Mouse (Mus musculus): Measurements from ENCODE around the gene Apoe. TPM values are rescaled to one million over a fixed set of nuclear protein-coding genes. Genes with fewer than 3 reads are reported as not detected.
"Not testable (repeated sequence)": the region's sequence is repeated elsewhere in the genome, so short reads cannot be mapped to it uniquely, and the experiment has no call there.

Apoe gene
- polyA plus RNA-seq, 1 experiment from 2014 or later = 4,229 TPM

GRCm38 (mm10) chr7:19691434-19691833 lies 7.6 kb downstream of the Apoe start:
- H3K4me2 ChIP-seq (ENCODE audit: low read depth, low read length) = peak overlapping the region; percentile 36
- peaks cover 28% of the 10 kb centered on the region for H3K4me1 ChIP-seq (ENCODE audit: control insufficient read depth, low read depth, low read length)
- no peak for ATAC-seq (ENCODE audit: low read depth)
- H3K36me3 ChIP-seq (ENCODE audit: control insufficient read depth, insufficient read depth) = peaks cover 4% of the 10 kb centered on the region; the same call in 1 of the 2 replicates
- 64% methylated on average over 6 of the region's 6 CpGs for WGBS (ENCODE audit: insufficient replicate concordance)
- H3K4me3 ChIP-seq (ENCODE audit: low read depth, low read length) = peak overlapping the region; percentile 35
- H3K27me3 ChIP-seq (ENCODE audit: control insufficient read depth, insufficient read depth, low read depth, low read length) = no peaks in the 10 kb centered on the region
- 0 out of 2 replicates have a peak overlapping the region, but pooled peaks have one; percentile 22 for H3K9ac ChIP-seq (ENCODE audit: low read depth, low read length)
- no peaks in the 10 kb centered on the region for H3K9me3 ChIP-seq (replicated peaks; ENCODE audit: control insufficient read depth, low read length)
- peak overlapping the region; percentile 59 for H3K27ac ChIP-seq (ENCODE audit: low read length)

- Histone ChIP-seq H3K4me3 (ENCODE audit: low read depth, low read length) (no peak overlapping the region; the same call in 1 of the 2 replicates), H3K4me1 (ENCODE audit: control insufficient read depth, low read depth, low read length) (peaks cover 23% of the 10 kb centered on the region), H3K9me3 (replicated peaks; ENCODE audit: control insufficient read depth, low read length) (no peaks in the 10 kb centered on the region), H3K36me3 (ENCODE audit: control insufficient read depth, insufficient read depth) (no peaks in the 10 kb centered on the region), H3K27ac (ENCODE audit: low read length) (0 out of 2 replicates have a peak overlapping the region, but pooled peaks have one; percentile 15), H3K27me3 (ENCODE audit: control insufficient read depth, insufficient read depth, low read depth, low read length) (no peaks in the 10 kb centered on the region), H3K4me2 (ENCODE audit: low read depth, low read length) (peak overlapping the region; percentile 36), H3K9ac (ENCODE audit: low read depth, low read length) (no peak overlapping the region)
- no peak for ATAC-seq (ENCODE audit: low read depth)
- 59% methylated on average over 4 of the region's 4 CpGs for WGBS (ENCODE audit: insufficient replicate concordance)
Observed at GRCm38 (mm10) chr7:19690845-19691244, 8.1 kb downstream of the Apoe start.

DNA sequence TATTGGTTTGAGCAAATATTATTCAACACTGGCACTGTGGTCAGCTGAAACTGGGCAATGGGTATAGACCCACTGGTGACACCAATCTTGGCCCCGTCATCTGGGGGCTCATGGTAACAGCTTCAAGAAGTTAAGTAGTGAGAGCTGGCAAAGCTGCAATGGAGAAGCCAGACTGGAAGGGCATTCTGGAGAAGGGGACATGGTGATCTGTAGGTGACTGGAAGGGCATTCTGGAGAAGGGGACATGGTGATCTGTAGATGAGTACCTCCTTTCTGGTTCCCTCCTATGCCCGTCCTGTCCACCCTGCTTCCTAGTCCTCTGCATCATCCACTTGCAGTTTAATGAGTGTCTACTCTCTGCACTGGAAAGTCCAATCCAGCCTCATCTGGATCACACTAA lies 10.4 kb downstream of the Apoe start:
- Histone ChIP-seq H3K4me3 (ENCODE audit: low read depth, low read length) (no peak overlapping the region), H3K9ac (ENCODE audit: low read depth, low read length) (no peak overlapping the region), H3K4me2 (ENCODE audit: low read depth, low read length) (no peak overlapping the region), H3K27ac (ENCODE audit: low read length) (no peak overlapping the region), H3K27me3 (ENCODE audit: control insufficient read depth, insufficient read depth, low read depth, low read length) (no peaks in the 10 kb centered on the region), H3K4me1 (ENCODE audit: control insufficient read depth, low read depth, low read length) (peaks cover 14% of the 10 kb centered on the region), H3K36me3 (ENCODE audit: control insufficient read depth, insufficient read depth) (no peaks in the 10 kb centered on the region), H3K9me3 (replicated peaks; ENCODE audit: control insufficient read depth, low read length) (no peaks in the 10 kb centered on the region)
- no peak for ATAC-seq (ENCODE audit: low read depth)
- WGBS (ENCODE audit: insufficient replicate concordance) = 76% methylated on average over 2 of the region's 2 CpGs

GRCm38 (mm10) chr7:19688101-19688500 lies 10.9 kb downstream of the Apoe start:
- Histone ChIP-seq H3K9ac (ENCODE audit: low read depth, low read length) (no peak overlapping the region), H3K36me3 (ENCODE audit: control insufficient read depth, insufficient read depth) (no peaks in the 10 kb centered on the region), H3K27me3 (ENCODE audit: control insufficient read depth, insufficient read depth, low read depth, low read length) (no peaks in the 10 kb centered on the region), H3K27ac (ENCODE audit: low read length) (no peak overlapping the region), H3K4me2 (ENCODE audit: low read depth, low read length) (no peak overlapping the region), H3K9me3 (replicated peaks; ENCODE audit: control insufficient read depth, low read length) (no peaks in the 10 kb centered on the region), H3K4me3 (ENCODE audit: low read depth, low read length) (no peak overlapping the region), H3K4me1 (ENCODE audit: control insufficient read depth, low read depth, low read length) (peaks cover 14% of the 10 kb centered on the region)
- no peak for ATAC-seq (ENCODE audit: low read depth)
- whole genome bisulfite sequencing (ENCODE audit: insufficient replicate concordance) = 86% methylated on average over 10 of the region's 10 CpGs

DNA sequence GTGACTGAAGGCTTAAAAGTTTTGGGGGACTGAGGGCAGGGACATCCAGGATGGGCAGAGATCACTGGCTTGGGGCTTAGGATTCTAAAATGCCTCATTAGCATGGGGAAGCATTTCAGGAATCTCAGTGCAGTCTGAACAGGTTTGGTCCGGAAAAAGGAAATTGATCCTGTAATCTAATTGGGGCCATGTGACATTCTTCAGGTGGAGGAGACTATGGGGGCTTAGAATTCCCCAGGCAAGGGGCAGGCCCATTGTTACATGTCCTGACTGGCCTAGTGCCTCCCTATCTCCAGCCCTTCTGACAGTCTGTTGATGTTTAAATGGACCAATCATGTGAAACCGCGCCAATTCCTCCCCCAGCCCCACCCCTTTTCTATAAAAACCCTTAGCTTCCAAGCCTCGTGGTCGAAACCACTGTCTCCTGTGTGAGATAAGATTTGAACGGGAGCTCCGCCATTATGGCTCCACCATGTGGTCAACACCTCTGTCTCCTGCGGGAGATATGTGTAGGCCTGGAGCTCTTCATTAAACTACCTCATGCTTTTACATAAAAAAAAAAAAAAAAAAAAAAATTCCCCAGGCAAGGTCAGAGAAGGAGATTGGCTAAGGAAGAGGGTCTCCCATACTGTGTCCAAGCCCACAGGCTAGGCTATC lies 11.9 kb downstream of the Apoe start:
- not testable (repeated sequence) for H3K9me3 ChIP-seq (replicated peaks; ENCODE audit: control insufficient read depth, low read length); H3K9ac ChIP-seq (ENCODE audit: low read depth, low read length); H3K4me2 ChIP-seq (ENCODE audit: low read depth, low read length); H3K36me3 ChIP-seq (ENCODE audit: control insufficient read depth, insufficient read depth); H3K4me3 ChIP-seq (ENCODE audit: low read depth, low read length); H3K27me3 ChIP-seq (ENCODE audit: control insufficient read depth, insufficient read depth, low read depth, low read length)
- Histone ChIP-seq H3K4me1 (ENCODE audit: control insufficient read depth, low read depth, low read length) (peaks cover 16% of the 10 kb centered on the region), H3K27ac (ENCODE audit: low read length) (peak overlapping the region; percentile 87)
- WGBS (ENCODE audit: insufficient replicate concordance) = 24% methylated on average over 8 of the region's 8 CpGs
- peak; percentile 47 for ATAC-seq (ENCODE audit: low read depth)

DNA sequence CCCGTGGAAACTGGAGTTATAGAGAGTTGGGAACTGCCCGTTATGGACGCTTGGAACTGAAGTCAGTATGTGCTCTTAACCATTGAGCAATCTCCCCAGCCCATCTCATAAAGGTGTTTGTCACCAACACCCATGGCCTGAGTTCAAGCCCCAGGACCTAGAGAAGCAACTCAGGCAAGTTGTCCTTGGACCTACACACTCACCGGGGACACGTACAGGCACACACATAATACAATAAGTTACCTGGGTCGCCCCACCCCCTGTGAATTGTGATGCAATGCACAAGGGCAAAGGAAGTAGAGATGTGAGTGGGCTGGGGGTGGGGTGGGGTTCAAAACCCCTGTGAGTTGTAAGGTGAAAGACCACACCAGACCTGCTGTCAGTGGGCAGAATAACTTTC lies 12.5 kb downstream of the Apoe start:
- Histone ChIP-seq H3K9ac (ENCODE audit: low read depth, low read length) (no peak overlapping the region), H3K4me1 (ENCODE audit: control insufficient read depth, low read depth, low read length) (peaks cover 19% of the 10 kb centered on the region), H3K9me3 (replicated peaks; ENCODE audit: control insufficient read depth, low read length) (no peaks in the 10 kb centered on the region), H3K27me3 (ENCODE audit: control insufficient read depth, insufficient read depth, low read depth, low read length) (no peaks in the 10 kb centered on the region), H3K36me3 (ENCODE audit: control insufficient read depth, insufficient read depth) (no peaks in the 10 kb centered on the region), H3K4me3 (ENCODE audit: low read depth, low read length) (no peak overlapping the region), H3K4me2 (ENCODE audit: low read depth, low read length) (no peak overlapping the region), H3K27ac (ENCODE audit: low read length) (peak overlapping the region; percentile 87)
- WGBS (ENCODE audit: insufficient replicate concordance) = 63% methylated on average over 6 of the region's 6 CpGs
- peak; percentile 76 for ATAC-seq (ENCODE audit: low read depth)

GRCm38 (mm10) chr7:19685374-19685773 lies 13.6 kb downstream of the Apoe start:
- no peak overlapping the region for H3K9ac ChIP-seq (ENCODE audit: low read depth, low read length)
- WGBS (ENCODE audit: insufficient replicate concordance) = 43% methylated on average over 4 of the region's 4 CpGs
- no peaks in the 10 kb centered on the region for H3K27me3 ChIP-seq (ENCODE audit: control insufficient read depth, insufficient read depth, low read depth, low read length)
- peak overlapping the region; percentile 87 for H3K27ac ChIP-seq (ENCODE audit: low read length)
- no peaks in the 10 kb centered on the region for H3K36me3 ChIP-seq (ENCODE audit: control insufficient read depth, insufficient read depth)
- H3K4me1 ChIP-seq (ENCODE audit: control insufficient read depth, low read depth, low read length) = peaks cover 19% of the 10 kb centered on the region
- H3K4me2 ChIP-seq (ENCODE audit: low read depth, low read length) = no peak overlapping the region
- peak; percentile 66 for ATAC-seq (ENCODE audit: low read depth)
- H3K9me3 ChIP-seq (replicated peaks; ENCODE audit: control insufficient read depth, low read length) = no peaks in the 10 kb centered on the region
- H3K4me3 ChIP-seq (ENCODE audit: low read depth, low read length) = no peak overlapping the region

- peak overlapping the region; percentile 66 for H3K27ac ChIP-seq (ENCODE audit: low read length)
- H3K4me2 ChIP-seq (ENCODE audit: low read depth, low read length) = no peak overlapping the region
- no peak overlapping the region for H3K9ac ChIP-seq (ENCODE audit: low read depth, low read length)
- H3K27me3 ChIP-seq (ENCODE audit: control insufficient read depth, insufficient read depth, low read depth, low read length) = no peaks in the 10 kb centered on the region
- no peak overlapping the region for H3K4me3 ChIP-seq (ENCODE audit: low read depth, low read length)
- WGBS (ENCODE audit: insufficient replicate concordance) = 55% methylated on average over 6 of the region's 6 CpGs
- H3K36me3 ChIP-seq (ENCODE audit: control insufficient read depth, insufficient read depth) = no peaks in the 10 kb centered on the region
- H3K4me1 ChIP-seq (ENCODE audit: control insufficient read depth, low read depth, low read length) = peaks cover 19% of the 10 kb centered on the region
- no peak for ATAC-seq (ENCODE audit: low read depth)
- H3K9me3 ChIP-seq (replicated peaks; ENCODE audit: control insufficient read depth, low read length) = no peaks in the 10 kb centered on the region
Observed at GRCm38 (mm10) chr7:19683771-19684201, 15.2 kb downstream of the Apoe start.

DNA sequence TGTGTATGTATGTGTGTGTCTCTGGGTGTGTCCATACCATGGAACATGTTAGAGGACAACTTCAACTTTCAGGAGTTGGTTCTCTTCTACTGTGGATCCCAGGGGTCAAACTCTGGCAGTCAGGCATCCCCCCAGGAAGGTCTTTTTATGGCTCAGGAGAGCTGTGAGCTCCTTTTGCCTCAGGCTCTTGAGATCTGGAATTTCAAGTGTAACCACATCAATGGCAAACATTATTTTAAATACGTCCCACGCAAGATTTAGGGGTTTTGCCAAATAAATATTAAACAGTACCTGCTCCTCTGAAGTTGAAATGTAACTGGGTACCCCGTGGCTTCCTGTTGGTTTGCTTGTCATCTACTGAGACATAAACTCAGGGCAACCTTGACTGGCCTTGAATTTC lies 16.0 kb downstream of the Apoe start:
- no peak for ATAC-seq (ENCODE audit: low read depth)
- Histone ChIP-seq H3K36me3 (ENCODE audit: control insufficient read depth, insufficient read depth) (no peaks in the 10 kb centered on the region), H3K9ac (ENCODE audit: low read depth, low read length) (no peak overlapping the region), H3K27ac (ENCODE audit: low read length) (no peak overlapping the region), H3K4me2 (ENCODE audit: low read depth, low read length) (no peak overlapping the region), H3K27me3 (ENCODE audit: control insufficient read depth, insufficient read depth, low read depth, low read length) (no peaks in the 10 kb centered on the region), H3K4me1 (ENCODE audit: control insufficient read depth, low read depth, low read length) (peaks cover 19% of the 10 kb centered on the region), H3K4me3 (ENCODE audit: low read depth, low read length) (no peak overlapping the region), H3K9me3 (replicated peaks; ENCODE audit: control insufficient read depth, low read length) (no peaks in the 10 kb centered on the region)
- 60% methylated on average over 3 of the region's 3 CpGs for WGBS (ENCODE audit: insufficient replicate concordance)

Measured in liver, embryonic 16.5 days (tissue).